Mouse (Mus musculus) lung, embryonic 16.5 days (tissue): Measurements from ENCODE around the gene Gm49405. TPM values are rescaled to one million over a fixed set of nuclear protein-coding genes. Genes with fewer than 3 reads are reported as not detected.
A peak's percentile ranks its signal among the peaks of the same experiment; 100 is the strongest.

Source experiments
- ATAC-seq: fragments of 200-750 bp; cut with Nextera tagmentation; 2 replicates; pipeline ENCODE4 v1.8.0; 2017; ENCODE audit warnings: low read depth, mild to moderate bottlenecking, moderate library complexity
- H3K27ac ChIP-seq: fragments of 300-500 bp; sonication (generic); 2 replicates; pipeline ENCODE4 v1.5.1; 2014; ENCODE audit warnings: mild to moderate bottlenecking, control low read depth, low read length
- H3K27me3 ChIP-seq: fragments of 300-500 bp; sonication (generic); 2 replicates; pipeline ENCODE4 v1.6.1; 2014; ENCODE audit warnings: low read depth, low read length, mixed read lengths; ENCODE audit not compliant: control insufficient read depth, insufficient read depth
- H3K36me3 ChIP-seq: fragments of 300-500 bp; sonication (generic); 2 replicates; pipeline ENCODE4 v1.6.1; 2014; ENCODE audit warnings: low read length; ENCODE audit not compliant: control insufficient read depth, insufficient read depth
- H3K4me1 ChIP-seq: fragments of 300-500 bp; sonication (generic); replicated peaks from 2 replicates; pipeline ENCODE4 v1.6.1; 2014; ENCODE audit warnings: low read length, mixed read lengths; ENCODE audit not compliant: control insufficient read depth, insufficient read depth
- H3K4me2 ChIP-seq: fragments of 300-500 bp; sonication (generic); 2 replicates; pipeline ENCODE4 v1.6.1; 2014; ENCODE audit warnings: low read depth, low read length, control low read depth
- H3K4me3 ChIP-seq: fragments of 300-500 bp; sonication (generic); 2 replicates; pipeline ENCODE4 v1.5.1; 2014; ENCODE audit warnings: mild to moderate bottlenecking, low read length, control low read depth
- H3K9ac ChIP-seq: fragments of 300-500 bp; sonication (generic); 2 replicates; pipeline ENCODE4 v1.6.1; 2014; ENCODE audit warnings: low read length, control low read depth
- H3K9me3 ChIP-seq: fragments of 300-500 bp; sonication (generic); 2 replicates; pipeline ENCODE4 v1.6.1; 2016; ENCODE audit warnings: low read length; ENCODE audit not compliant: control insufficient read depth
- WGBS: fragments of 180-500 bp; shearing (Covaris S2); extraction: QIAGEN DNeasy Blood & Tissue Kit; methylation state at CpG from one replicate; pipeline ENCODE4 v1.1.7; 2014; 5-methylcytosine and 5-hydroxymethylcytosine counted together
- polyA plus RNA-seq: library from polyadenylated mRNA; unstranded; fragments of >200 nt; fragmentation: Nextera tagmentation; extraction: Ambion mirVana; gene quantifications from 2 replicates; pipeline ENCODE4 v1.2.1, GENCODE M21; 2015

Gm49405 gene
- polyA plus RNA-seq, 1 experiment from 2014 or later: 2.5 TPM

DNA sequence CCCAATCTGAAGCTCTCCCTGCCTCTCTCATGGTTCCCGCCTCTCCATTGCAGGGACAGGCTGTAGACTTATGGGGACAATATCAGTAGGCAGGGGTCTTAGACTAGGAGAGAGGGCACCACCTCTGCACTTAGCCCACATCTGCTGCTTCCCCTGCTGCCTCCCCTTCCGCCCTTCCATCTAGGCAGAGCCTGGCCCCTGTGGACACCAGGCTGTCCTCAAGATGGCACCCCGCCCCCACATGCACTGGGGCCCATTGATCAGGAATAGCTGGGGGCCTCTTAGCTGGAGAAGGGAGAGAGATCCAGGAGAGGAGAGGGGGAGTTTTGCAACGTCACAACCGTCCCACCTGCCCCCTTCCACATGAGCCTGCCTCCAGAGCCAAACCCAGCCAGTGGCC is 8.0 kb upstream of the Gm49405 start, which contains the start of gene Tbx10:
Gene Tbx10 (plus strand): TSS at position 337 of the 400 bp plus-strand sequence.
- Histone ChIP-seq H3K27me3 (no peaks in the 10 kb centered on the region), H3K9ac (no peak within 1 kb of the TSS), H3K4me3 (no peak within 1 kb of the TSS), H3K9me3 (no peaks in the 10 kb centered on the region), H3K36me3 (no peaks in the 10 kb centered on the region; the same call in 1 of the 2 replicates), H3K4me2 (no peak within 1 kb of the TSS), H3K27ac (no peak within 1 kb of the TSS), H3K4me1 (peaks cover 3% of the 10 kb centered on the region; the same call in 1 of the 2 replicates)
- WGBS: 50% methylated on average over 5 of the region's 5 CpGs
- no peak for ATAC-seq

DNA sequence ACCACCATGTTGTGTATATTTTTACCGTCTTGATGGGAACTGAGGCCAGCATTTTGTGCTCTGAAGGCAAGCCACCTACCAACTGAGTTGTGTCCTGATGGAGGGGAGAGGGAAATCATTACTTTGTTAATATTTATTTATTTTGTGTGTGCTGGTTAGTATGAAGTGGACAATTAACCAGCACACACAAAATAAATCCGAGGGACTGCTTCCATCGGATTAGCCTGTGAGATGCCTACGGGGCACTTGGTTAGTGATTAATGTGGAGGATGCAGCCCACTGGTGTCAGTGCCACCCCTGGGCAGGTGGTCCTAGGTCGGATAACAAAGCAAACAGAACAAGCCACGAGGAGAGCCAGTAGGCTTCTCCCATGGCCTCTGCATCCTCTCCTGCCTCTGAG is 5.5 kb upstream of the Gm49405 start:
- H3K9me3 ChIP-seq: no peaks in the 10 kb centered on the region
- no peak overlapping the region for H3K4me2 ChIP-seq
- H3K4me3 ChIP-seq: no peak overlapping the region
- WGBS: 39% methylated on average over 6 of the region's 6 CpGs
- no peaks in the 10 kb centered on the region for H3K36me3 ChIP-seq
- peaks cover 9% of the 10 kb centered on the region for H3K4me1 ChIP-seq
- H3K27ac ChIP-seq: no peak overlapping the region
- ATAC-seq: no peak
- H3K9ac ChIP-seq: no peak overlapping the region
- no peaks in the 10 kb centered on the region for H3K27me3 ChIP-seq

GRCm38 (mm10) chr19:3995505-3995904 is 4.9 kb upstream of the Gm49405 start:
- Histone ChIP-seq H3K36me3 (no peaks in the 10 kb centered on the region), H3K9me3 (no peaks in the 10 kb centered on the region), H3K27me3 (no peaks in the 10 kb centered on the region), H3K9ac (no peak overlapping the region), H3K27ac (0 out of 2 replicates have a peak overlapping the region, but pooled peaks have one; percentile 24), H3K4me3 (no peak overlapping the region), H3K4me2 (no peak overlapping the region), H3K4me1 (peaks cover 9% of the 10 kb centered on the region)
- ATAC-seq: no peak
- 56% methylated on average over 3 of the region's 3 CpGs for whole genome bisulfite sequencing

DNA sequence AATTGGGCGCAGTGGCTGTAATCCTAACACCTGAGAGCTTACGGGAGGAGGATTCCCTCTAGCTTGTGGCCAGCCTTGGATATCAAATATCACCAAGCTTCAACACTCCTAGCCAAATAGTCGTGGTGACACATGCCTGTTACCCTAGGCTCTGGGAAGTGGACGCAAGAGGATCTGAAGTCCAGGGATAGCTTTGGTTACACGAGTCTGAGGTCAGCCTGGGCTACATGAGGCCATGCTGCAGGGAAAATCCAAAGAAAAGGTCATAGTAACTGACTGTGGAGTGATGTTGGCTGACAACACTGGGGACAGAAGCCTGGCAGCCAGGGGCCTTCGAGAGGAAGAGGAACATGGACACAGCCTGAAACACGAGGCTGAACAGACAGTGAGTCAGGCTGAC is 4.3 kb upstream of the Gm49405 start:
- Histone ChIP-seq H3K9ac (no peak overlapping the region), H3K4me3 (no peak overlapping the region), H3K9me3 (no peaks in the 10 kb centered on the region), H3K4me2 (no peak overlapping the region), H3K27me3 (no peaks in the 10 kb centered on the region), H3K4me1 (peaks cover 12% of the 10 kb centered on the region), H3K27ac (0 out of 2 replicates have a peak overlapping the region, but pooled peaks have one; percentile 24), H3K36me3 (no peaks in the 10 kb centered on the region)
- 47% methylated on average over 7 of the region's 7 CpGs for WGBS
- no peak for ATAC-seq

DNA sequence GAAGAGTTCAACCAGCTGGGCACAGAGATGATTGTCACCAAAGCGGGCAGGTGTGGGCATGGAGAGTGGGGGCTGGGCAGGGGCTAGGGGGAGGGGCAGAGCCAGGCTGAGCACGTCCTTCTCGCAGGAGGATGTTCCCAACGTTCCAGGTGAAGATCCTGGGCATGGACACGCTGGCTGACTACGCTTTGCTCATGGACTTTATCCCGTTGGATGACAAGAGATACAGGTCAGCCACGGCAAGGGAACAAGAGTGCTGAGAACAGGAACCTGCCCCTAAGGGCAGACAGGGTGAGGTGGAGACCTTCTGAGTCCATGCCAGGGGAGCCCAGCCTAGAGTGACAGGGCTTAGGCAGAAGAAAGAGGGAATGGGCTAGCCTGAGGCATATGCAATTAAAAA is 3.7 kb upstream of the Gm49405 start:
- Histone ChIP-seq H3K27ac (no peak overlapping the region), H3K9ac (no peak overlapping the region), H3K4me1 (peaks cover 17% of the 10 kb centered on the region), H3K4me3 (no peak overlapping the region), H3K4me2 (no peak overlapping the region), H3K9me3 (no peaks in the 10 kb centered on the region), H3K27me3 (no peaks in the 10 kb centered on the region), H3K36me3 (no peaks in the 10 kb centered on the region)
- ATAC-seq: no peak
- 74% methylated on average over 8 of the region's 8 CpGs for WGBS

DNA sequence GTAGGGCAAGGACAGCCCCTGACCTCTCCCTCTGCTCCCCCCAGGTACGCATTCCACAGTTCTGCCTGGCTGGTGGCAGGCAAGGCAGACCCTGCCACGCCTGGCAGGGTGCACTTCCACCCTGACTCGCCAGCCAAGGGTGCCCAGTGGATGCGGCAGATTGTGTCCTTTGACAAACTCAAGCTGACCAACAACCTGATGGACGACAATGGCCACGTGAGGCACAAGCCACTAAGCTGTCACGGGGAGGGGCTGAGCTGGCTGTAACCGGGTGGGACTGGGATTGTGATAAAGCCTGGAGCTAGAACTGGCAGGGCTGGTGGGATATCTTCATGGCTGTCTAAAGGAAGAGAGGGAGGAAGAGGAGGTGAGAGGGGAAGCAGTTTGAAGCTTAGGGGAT is 3.2 kb upstream of the Gm49405 start:
- H3K9me3 ChIP-seq: no peaks in the 10 kb centered on the region
- H3K4me2 ChIP-seq: no peak overlapping the region
- no peak for ATAC-seq
- no peak overlapping the region for H3K4me3 ChIP-seq
- no peaks in the 10 kb centered on the region for H3K36me3 ChIP-seq
- H3K4me1 ChIP-seq: peaks cover 17% of the 10 kb centered on the region
- no peak overlapping the region for H3K27ac ChIP-seq
- 44% methylated on average over 8 of the region's 8 CpGs for WGBS
- no peaks in the 10 kb centered on the region for H3K27me3 ChIP-seq
- H3K9ac ChIP-seq: no peak overlapping the region

- no peak for ATAC-seq
- Histone ChIP-seq H3K27me3 (no peaks in the 10 kb centered on the region), H3K4me2 (no peak overlapping the region), H3K36me3 (no peaks in the 10 kb centered on the region), H3K27ac (no peak overlapping the region), H3K9ac (no peak overlapping the region), H3K4me3 (no peak overlapping the region), H3K9me3 (no peaks in the 10 kb centered on the region), H3K4me1 (peaks cover 17% of the 10 kb centered on the region)
- WGBS: 62% methylated on average over 8 of the region's 8 CpGs
Measured at GRCm38 (mm10) chr19:3998335-3998734, 2.1 kb upstream of the Gm49405 start.

DNA sequence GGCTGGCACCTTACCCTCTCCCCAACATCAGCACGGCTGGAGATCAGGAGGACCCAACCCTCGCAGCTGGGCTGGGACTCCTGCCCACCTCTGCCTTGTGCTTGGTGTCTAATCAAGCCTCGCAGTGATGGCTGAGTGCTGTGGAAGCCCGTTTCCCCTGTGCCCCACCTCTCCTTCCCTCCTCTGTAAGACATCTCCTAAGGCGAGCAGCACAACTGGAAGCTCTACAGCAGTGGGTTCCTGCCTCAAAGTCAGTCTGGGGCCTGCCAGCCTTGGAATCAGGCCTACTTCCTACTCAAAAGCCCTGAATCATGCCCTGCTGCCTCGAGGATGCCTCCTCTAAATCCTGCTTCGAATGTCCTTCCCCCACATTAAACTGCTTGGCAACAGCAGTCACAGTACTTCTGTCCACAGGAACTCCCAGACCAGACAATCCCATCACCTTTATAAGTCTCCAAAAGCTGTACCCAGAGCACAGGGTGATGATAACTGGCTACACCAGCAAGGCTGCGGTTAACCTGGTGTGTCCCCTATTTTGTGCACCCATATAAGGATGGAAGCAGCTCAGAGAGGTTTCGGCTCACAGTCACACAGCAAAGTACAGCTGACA is 1.2 kb upstream of the Gm49405 start:
- WGBS: 78% methylated on average over 9 of the region's 9 CpGs
- H3K4me3 ChIP-seq: peak overlapping the region; percentile 78

GRCm38 (mm10) chr19:4000949-4001525 is 611 bp downstream of the Gm49405 start:
- no peaks in the 10 kb centered on the region for H3K36me3 ChIP-seq
- 13% methylated on average over 17 of the region's 17 CpGs for WGBS
- no peaks in the 10 kb centered on the region for H3K9me3 ChIP-seq
- peaks cover 14% of the 10 kb centered on the region for H3K4me1 ChIP-seq
- no peaks in the 10 kb centered on the region for H3K27me3 ChIP-seq
- peak overlapping the region; percentile 84 for H3K4me2 ChIP-seq
- H3K27ac ChIP-seq: peak overlapping the region; percentile 98
- peak overlapping the region; percentile 78 for H3K4me3 ChIP-seq
- H3K9ac ChIP-seq: peak overlapping the region; percentile 82
- ATAC-seq: peak; percentile 6; the same call in 1 of the 2 replicates

More for the DNA sequence above, 1.2 kb upstream of the Gm49405 start:
- Histone ChIP-seq H3K9ac (peak overlapping the region; percentile 82), H3K4me2 (peak overlapping the region; percentile 84), H3K27ac (no peak overlapping the region), H3K4me1 (peaks cover 17% of the 10 kb centered on the region), H3K9me3 (no peaks in the 10 kb centered on the region), H3K36me3 (no peaks in the 10 kb centered on the region), H3K27me3 (no peaks in the 10 kb centered on the region)
- ATAC-seq: no peak
